Mouse (Mus musculus): Measurements from ENCODE around the gene Gm38394. TPM values are rescaled to one million over a fixed set of nuclear protein-coding genes. Genes with fewer than 3 reads are reported as not detected.

Gm38394 gene
- polyA plus RNA-seq, 1 experiment: 13.1 TPM

DNA sequence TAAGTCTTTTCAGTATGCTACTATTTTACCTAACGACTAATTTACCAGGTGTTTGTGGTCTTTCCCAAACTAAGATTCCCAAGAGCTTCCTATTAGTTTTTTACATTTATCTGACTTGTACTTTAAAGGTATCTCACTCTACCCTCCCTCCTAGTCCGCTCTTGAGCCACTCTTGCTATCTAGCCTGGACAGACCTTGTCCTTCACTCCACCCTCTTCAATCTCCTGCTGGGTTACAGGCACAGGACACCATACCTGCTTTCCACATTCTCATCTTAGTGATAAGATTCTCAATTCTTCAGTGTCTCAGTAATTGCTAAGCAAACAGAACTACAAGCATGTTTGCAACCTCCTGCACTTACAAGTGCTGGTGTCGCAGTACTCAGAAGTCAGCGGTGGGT, 57.9 kb downstream of the Gm38394 start:
- no peak overlapping the region for H3K27ac ChIP-seq (ENCODE audit: control insufficient read depth, insufficient read depth, low read depth, low read length, poor library complexity)
- H3K4me3 ChIP-seq (replicated peaks; ENCODE audit: control insufficient read depth, low read depth, low read length): no peak overlapping the region
- no peaks in the 10 kb centered on the region; the same call in 1 of the 2 replicates for H3K4me1 ChIP-seq (ENCODE audit: control insufficient read depth, insufficient read depth, low read length)
- WGBS: 88% methylated on average over 4 of the region's 4 CpGs
- TF ChIP-seq POLR2A (IDR thresholded peaks at IDR 0.05; ENCODE audit: borderline replicate concordance, control insufficient read depth, low read depth, low read length) (no peak), CTCF (IDR thresholded peaks at IDR 0.05; ENCODE audit: control insufficient read depth, insufficient read depth, low read length) (no peak)

DNA sequence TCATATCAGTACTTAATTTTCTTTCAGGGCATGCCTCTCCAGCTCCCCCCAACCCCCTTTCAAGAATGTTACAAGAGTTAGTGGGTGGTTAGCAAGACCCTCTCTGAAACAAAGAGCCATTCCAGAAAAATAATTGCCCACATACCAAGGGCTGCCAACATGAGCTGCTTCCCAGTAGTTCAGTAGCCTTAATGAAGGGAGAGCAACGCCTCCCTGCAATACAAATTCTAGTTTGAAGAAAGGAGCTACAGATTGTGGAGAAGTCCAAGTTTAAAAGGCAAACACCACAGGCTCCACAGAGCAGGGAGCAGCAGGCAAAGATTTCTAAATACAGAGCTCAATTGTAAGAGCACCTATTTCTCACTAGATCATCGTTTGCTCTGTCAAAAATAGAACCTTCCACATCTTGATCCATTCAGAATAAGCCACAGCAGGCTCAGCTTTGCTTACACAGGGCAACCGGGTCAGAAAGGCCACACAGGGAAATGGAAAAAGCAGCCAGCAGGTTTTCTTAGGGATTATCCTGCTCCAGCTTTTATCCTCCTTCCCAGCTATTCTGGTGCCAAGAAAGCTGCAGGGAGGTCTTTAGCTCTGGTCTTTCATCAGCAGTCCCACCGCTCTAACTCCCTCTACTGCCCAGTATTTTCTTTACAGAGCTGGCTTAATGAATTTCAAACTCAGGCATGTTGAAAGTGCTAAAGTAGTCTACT, 64.7 kb downstream of the Gm38394 start:
- no peak for TF ChIP-seq CTCF (IDR thresholded peaks at IDR 0.05; ENCODE audit: control insufficient read depth, insufficient read depth, low read length)
- no peak for TF ChIP-seq POLR2A (IDR thresholded peaks at IDR 0.05; ENCODE audit: borderline replicate concordance, control insufficient read depth, low read depth, low read length)
- H3K4me1 ChIP-seq (ENCODE audit: control insufficient read depth, insufficient read depth, low read length): no peaks in the 10 kb centered on the region
- 35% methylated on average over 4 of the region's 4 CpGs for WGBS
- no peak overlapping the region for H3K4me3 ChIP-seq (replicated peaks; ENCODE audit: control insufficient read depth, low read depth, low read length)
- H3K27ac ChIP-seq (ENCODE audit: control insufficient read depth, insufficient read depth, low read depth, low read length, poor library complexity): no peak overlapping the region

DNA sequence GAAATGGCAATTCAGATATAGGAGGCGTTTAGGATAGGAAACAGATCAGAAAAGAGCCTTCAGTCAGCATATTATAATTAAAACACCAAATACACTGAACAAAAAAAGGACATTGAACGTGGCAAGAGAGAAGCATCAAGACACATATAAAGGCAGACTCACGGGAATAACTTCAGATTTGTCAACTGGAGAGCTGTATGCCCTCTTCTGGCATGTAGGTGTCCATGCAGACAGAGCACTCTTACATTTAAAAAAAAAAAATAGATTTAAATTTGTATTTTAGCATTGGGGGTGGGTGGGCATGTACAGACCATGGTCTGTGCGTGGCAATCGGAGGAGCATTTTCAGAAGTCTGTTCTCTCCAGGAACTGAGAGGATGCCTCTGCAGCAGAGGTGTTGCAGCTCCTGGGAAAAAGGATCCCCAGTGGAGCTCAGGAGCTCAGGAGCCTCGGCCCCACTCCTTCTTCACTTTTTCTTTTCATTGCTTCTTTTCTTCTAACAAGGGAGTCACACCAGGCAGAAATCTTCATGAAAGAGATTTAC, 75.1 kb downstream of the Gm38394 start:
- H3K4me3 ChIP-seq (replicated peaks; ENCODE audit: control insufficient read depth, low read depth, low read length): no peak overlapping the region
- 71% methylated on average over 6 of the region's 6 CpGs for WGBS

DNA sequence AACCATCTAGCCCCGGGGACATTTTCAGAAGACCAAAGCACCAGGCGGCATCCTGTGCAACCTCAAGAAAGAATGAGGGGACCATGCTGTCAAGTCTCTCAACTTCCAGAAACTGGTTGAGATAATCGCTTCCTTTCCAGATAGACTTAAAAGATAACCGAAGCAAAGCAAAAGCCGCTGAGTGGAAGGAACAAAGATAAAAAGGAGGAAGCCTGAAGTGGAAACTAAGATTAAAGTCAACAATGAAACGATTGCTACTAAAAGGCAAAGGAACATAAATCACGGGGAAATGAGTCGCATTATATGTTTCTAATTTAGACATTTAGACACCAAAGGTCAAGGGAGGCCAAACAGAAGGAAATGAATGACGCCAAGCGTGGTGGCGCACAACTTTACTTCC, 89.8 kb downstream of the Gm38394 start:
- H3K4me1 ChIP-seq (ENCODE audit: control insufficient read depth, insufficient read depth, low read length): no peaks in the 10 kb centered on the region
- TF ChIP-seq POLR2A (IDR thresholded peaks at IDR 0.05; ENCODE audit: borderline replicate concordance, control insufficient read depth, low read depth, low read length): no peak
- TF ChIP-seq CTCF (IDR thresholded peaks at IDR 0.05; ENCODE audit: control insufficient read depth, insufficient read depth, low read length): no peak
- H3K4me3 ChIP-seq (replicated peaks; ENCODE audit: control insufficient read depth, low read depth, low read length): no peak overlapping the region
- no peak overlapping the region for H3K27ac ChIP-seq (ENCODE audit: control insufficient read depth, insufficient read depth, low read depth, low read length, poor library complexity)
- WGBS: 10% methylated on average over 11 of the region's 11 CpGs

More for the DNA sequence above, 75.1 kb downstream of the Gm38394 start:
- no peak overlapping the region for H3K27ac ChIP-seq (ENCODE audit: control insufficient read depth, insufficient read depth, low read depth, low read length, poor library complexity)
- H3K4me1 ChIP-seq (ENCODE audit: control insufficient read depth, insufficient read depth, low read length): no peaks in the 10 kb centered on the region
- TF ChIP-seq POLR2A (IDR thresholded peaks at IDR 0.05; ENCODE audit: borderline replicate concordance, control insufficient read depth, low read depth, low read length) (no peak), CTCF (IDR thresholded peaks at IDR 0.05; ENCODE audit: control insufficient read depth, insufficient read depth, low read length) (no peak)

Other genes starting within 250 kb of the Gm38394 start
- 1.1 and 3.1 TPM in 2 replicates for gene Sox13, start 236.9 kb downstream of the Gm38394 start, polyA plus RNA-seq (2011; ENCODE audit: insufficient read depth, insufficient read length, low replicate concordance, missing spikeins)
- gene Snrpe, start 51.0 kb downstream of the Gm38394 start, polyA plus RNA-seq (2011; ENCODE audit: insufficient read depth, insufficient read length, low replicate concordance, missing spikeins): 306 and 384 TPM in 2 replicates
- not detected in 2 replicates for gene Zbed6, start 433 bp downstream of the Gm38394 start, polyA plus RNA-seq (2011; ENCODE audit: insufficient read depth, insufficient read length, low replicate concordance, missing spikeins)
- 9.5 and 16.1 TPM in 2 replicates for gene Lax1, start 28.8 kb upstream of the Gm38394 start, polyA plus RNA-seq (2011; ENCODE audit: insufficient read depth, insufficient read length, low replicate concordance, missing spikeins)
- 37.6 and 43.7 TPM in 2 replicates for gene Atp2b4, start 139.7 kb upstream of the Gm38394 start, polyA plus RNA-seq (2011; ENCODE audit: insufficient read depth, insufficient read length, low replicate concordance, missing spikeins)
- gene Optc, start 246.7 kb upstream of the Gm38394 start, polyA plus RNA-seq (2011; ENCODE audit: insufficient read depth, insufficient read length, low replicate concordance, missing spikeins): not detected in 2 replicates

All from bone marrow, adult 2 months (tissue).